Mouse (Mus musculus) testis, postnatal 10 days (tissue): ENCODE results near the gene Gm20388.

Source experiments
- DNase-seq: peaks from one replicate; pipeline ENCODE4 v3.0.0; 2021; ENCODE audit warnings: low spot score

Gene Gm20388

GRCm38 (mm10) chr8:120202546-120202945 lies 291.9 kb downstream of the Gm20388 start:
- DNase-seq: no peak

DNA sequence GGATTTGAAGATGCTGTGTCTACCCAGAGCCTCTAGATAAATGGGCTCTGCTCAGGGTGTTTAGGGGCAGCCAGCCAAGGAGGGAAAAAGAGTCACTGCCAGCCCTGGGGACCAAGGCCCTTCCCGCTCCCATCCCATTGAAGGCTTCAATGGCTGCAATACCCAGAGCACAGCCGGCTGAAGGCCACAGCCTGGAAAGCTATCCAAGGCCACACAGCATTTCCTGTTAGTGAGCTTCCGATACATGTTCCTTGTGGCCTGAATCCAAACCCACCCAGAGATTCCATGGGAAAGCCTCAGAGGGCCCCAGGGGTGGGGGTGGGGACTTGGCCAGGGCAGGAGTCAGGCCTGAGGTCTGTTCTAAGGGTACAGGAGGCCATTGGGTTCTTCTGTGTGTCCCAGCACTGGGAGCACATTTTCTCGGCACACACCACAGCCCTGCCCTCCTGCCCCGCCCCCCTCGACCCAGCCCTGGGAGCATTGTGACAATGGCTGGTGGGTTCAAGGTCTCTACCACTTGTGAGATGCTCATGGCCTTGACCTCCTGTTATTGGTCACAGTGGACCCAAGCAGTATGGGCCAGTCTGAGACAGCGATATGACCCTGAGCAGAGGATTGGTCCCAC lies 294.2 kb downstream of the Gm20388 start:
- DNase-seq: peak; percentile 75

DNA sequence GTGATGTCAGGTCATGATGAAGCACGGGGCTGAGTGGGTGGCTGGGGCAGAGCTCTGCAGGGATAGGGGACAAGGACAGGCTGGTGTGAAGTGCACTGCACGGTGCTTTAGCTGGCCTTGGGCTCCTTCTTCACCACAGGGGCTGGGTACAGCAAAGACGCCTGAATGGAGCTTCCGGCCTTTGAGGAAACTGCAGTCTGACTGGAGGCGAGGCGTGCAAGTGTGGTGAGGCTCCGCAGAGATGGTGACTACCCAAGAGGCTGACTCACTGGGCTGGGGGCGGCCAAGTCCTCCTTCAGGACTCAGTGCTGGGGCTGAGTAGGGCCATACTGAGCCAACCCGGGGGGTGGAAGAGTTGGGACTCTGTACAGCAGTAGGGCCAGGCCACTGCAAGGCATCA lies 295.3 kb downstream of the Gm20388 start:
- no peak for DNase-seq

- no peak for DNase-seq
Observed at GRCm38 (mm10) chr8:120207364-120207763, 296.7 kb downstream of the Gm20388 start.

DNA sequence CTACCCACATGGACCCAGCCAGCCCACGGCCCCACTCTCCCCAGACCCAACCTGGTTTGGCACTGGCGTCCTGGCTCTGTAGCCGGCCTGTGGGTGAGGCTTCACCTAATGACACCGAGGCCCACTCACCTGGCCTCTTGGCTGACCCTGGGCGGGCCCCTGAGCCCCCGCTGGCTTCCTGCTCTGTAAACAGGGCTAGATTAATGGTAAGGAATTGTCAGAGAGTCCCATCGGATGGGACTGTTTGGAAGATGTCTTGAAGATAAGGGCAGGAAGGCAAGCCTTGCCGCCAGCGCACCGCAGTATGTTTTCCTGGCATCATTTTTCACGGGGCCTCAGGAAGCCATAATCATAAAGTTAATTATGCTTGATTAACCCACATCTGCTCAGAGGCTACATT lies 297.5 kb downstream of the Gm20388 start:
- no peak for DNase-seq

DNA sequence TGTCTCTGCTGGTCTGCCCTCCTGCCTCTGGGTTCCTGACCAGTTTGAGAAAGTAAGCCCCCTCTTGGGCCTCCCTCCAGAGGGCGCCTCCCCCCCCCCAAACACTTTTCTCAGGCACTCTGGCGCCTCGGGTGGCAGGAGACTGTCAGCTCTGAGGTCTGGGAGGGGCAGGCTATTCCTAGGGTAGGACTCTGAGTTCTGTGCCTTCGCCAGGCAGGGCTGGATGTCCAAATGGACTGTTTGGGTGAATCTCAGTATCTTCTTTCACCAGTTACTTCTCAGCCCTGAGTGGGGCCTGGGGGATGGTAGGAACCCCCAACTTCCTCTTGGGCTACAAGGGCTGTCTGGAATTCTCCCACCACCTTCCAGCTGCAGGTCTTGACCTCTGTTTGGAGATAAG lies 300.7 kb downstream of the Gm20388 start:
- DNase-seq: no peak

DNA sequence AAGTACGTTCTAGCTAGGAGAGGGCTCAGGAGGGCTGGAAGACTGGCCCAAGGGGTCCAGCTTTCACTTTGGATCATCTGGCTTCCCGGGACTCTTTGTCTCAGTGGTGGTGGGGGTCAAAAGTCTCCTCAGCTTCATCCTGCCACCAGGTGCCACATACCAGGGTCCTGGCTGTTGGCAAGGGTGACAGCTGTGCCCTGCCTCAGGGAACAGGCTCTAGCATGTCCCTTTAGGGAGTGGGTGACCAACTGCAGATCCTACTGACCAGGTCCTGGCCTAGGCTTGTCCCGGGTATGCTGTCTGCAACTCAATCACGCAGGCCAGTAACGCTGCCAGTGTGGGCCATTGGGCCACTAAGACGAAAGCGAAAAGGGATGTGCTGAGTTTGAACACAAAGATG lies 302.0 kb downstream of the Gm20388 start:
- no peak for DNase-seq

DNA sequence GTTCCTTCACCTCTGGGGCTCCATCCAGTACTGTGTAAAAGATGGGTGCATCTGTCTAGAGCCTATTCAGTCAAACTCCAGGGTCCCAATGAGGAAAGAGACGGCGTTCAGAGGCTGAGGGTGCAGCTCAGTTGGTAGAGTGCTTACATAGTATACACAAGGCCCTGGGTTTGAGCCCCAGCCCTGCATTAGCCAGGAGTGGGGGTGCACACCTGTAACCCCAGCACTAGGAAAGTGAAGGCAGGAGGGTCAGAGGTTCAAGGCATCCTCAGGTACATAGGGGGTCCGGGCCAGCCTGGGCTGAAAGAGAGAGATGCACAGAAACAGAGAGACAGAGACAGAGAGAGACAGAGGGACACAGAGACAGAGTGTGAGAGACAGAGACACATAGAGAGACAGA lies 302.6 kb downstream of the Gm20388 start:
- DNase-seq: no peak

- DNase-seq: no peak
Observed at GRCm38 (mm10) chr8:120213939-120214338, 303.3 kb downstream of the Gm20388 start.

DNA sequence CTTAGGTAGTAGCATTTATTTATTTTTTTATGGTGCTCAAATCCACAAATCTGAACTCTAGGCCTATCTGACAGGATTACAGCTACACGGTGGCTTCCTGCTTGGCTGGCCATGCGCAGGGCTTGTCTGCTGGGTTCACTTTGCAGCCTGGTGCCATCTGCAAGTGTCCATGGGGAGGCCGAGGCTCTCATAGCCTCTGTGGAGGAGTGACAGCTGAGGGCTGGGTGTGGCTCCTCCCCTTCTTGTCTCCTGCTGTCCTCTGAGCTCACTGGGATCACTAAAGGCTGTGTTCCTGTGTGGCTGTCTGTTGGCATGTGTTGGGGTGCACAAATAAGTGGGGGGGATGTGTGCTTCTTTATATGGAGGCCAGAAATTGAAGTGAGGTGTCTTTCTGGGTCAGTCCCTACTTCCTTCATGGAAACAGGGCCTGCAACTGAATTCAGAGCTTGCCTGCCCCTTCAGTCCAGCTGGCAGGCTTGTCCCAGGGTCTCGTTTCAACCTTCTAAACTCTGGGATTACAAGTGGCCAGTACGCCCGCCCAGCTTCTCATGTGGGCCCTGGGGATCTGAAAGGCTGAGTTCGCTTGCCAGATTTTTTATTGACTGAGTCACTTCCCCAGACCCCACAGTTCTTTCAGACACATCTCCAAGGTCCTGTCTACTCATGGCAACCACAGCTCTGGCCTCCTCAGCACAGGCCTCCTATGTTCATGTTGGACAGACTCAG lies 304.9 kb downstream of the Gm20388 start:
- no peak for DNase-seq

DNA sequence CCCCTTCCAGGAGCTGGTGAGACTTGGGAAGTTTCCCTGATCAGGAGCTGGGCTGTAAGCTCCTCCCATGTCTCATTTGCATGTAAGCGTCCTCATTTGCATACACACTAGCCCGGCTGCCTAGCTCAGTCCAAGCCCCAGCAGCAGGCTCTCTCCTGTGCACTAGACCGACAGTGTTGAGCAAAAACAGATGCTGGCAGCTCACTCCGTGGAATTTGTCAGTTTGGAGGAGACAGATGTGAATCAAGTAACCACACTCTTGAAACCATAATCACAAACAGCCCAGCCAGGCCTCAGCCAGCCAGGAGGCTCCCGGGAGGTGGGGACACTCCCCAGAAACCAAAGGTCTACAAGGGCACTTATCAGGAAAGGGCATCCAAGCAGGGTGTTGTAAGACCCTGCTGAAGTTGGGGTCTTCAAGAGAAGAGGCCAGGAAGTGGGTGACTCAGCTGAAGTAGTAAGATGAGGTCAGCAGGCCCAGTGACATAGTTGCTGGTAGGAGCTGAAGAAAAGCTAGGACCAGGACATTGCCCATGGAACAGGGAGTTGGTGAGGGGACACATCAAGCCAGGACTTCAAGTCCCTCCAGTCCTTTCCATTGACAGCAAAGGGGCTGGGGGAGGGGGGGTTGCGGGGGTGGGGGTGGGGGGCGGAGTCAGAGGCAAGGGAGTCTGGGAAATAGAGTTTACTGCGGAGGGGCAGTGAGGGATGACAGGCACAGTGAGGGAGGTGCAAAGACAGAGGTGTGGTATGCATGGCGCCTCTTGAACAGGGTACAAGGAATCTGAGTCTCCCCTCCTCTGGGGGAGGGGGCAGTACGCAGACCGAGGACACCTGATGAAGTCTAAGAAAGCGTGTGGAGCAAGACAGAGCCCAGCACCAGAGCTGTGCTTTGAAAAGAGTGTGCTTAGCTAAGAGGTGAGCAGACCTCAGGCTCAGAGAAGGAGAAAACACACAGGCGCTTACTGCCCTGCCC lies 306.5 kb downstream of the Gm20388 start:
- DNase-seq: no peak

DNA sequence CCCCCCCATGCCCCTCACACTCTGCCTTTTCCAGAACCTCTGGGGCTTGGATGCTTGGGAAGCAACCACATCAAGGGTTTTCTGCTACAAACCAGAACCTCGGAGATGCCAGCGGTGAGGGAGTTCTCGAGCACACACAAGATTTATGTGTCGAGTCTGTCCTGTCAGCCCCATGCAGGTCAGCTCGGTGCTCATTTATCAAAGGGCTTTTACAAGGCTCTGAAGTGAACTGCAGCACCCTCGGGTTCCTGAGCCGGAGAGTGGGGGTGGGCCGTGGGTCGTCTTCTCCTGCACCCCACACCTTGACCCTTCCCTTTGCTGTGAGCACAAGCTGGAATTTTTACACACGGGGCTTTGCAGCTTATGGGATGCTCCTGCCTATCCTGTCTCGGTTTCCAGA lies 311.9 kb downstream of the Gm20388 start:
- DNase-seq: no peak

DNA sequence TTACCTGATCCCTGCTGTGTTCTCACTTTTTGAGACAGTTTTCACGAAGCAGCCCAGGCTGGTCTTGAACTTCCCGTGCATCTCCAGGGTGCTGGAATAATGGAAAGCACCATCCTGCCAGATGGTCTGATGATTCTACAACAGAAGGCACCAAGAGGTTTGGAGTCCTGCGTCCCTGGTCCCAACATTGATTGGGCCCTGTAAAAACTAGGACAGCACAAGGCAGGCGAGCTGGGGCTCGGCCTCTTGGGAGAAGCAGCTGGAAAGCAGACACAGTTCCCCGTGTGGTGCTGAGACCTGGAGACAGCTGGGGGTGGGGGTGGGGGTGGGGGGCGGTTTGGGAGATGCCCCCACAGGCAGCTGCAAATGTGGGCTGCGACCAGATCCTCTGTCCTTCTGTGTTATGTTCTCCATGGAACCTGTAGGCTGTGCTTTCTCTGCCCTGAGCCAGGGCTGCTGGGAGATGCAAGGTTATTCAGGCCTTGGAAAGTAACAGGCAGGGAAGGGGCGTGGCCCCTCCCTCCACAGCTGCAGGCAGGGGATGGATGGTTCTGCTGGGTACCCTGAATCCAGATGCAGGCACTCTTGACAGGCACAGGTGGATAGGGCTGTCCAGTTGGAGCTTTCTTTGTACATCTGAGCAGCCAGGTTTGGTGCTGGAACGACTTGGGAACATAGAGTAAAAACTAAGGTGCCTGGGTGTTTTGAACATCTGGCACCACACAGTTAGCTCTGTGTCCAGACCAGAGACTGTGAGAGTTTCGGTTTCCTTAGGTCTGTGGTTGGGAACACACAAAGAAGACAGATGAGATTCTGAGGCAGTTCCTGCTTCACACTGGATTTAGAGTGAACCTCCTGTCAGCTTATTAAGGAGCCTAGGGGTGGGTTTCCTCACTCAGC lies 314.1 kb downstream of the Gm20388 start:
- DNase-seq: no peak

GRCm38 (mm10) chr8:120225421-120226151 lies 314.9 kb downstream of the Gm20388 start:
- no peak for DNase-seq

GRCm38 (mm10) chr8:120226700-120227577 lies 316.3 kb downstream of the Gm20388 start:
- DNase-seq: no peak

- DNase-seq: no peak
Observed at GRCm38 (mm10) chr8:120227578-120227876, 316.9 kb downstream of the Gm20388 start.

DNA sequence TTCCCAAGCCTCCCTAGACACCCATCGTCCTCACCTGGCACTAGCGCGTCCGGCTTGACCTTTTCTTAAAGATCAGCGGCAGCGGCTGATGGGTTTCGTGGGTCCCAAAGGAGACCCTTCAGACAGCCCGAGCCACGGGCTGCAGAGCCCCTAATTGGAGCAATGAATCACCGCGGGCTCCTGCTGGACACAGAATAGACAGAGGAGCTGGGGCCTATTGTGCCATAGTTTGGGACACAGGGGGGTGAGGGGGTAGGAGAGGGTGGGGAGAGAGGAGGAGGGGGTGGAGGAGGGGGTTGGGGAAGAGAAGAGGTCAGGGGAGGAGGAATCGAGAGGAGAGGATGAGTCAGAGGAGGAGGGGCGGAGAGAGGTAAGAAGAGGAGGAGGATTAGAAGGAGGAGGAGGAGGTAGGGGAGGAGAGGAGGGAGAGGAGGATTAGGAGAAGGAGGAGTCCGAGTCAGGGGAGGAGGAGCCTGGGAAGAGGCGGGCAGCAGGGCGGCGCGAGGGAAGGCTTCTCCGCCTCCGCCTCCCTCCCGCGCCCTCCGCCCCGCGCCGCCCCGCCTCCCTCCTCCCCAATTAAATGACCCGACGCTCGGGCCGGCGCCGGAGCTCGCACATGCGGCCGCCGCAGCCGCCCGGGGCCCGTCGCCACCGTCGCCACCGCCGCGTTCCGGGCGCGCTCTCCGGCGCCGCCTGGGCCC lies 317.4 kb downstream of the Gm20388 start, which contains the start of gene Gse1:
Gene Gse1, plus strand, starts transcription at position 566 of the 701 bp plus-strand sequence.
- peak; percentile 90 for DNase-seq

DNA sequence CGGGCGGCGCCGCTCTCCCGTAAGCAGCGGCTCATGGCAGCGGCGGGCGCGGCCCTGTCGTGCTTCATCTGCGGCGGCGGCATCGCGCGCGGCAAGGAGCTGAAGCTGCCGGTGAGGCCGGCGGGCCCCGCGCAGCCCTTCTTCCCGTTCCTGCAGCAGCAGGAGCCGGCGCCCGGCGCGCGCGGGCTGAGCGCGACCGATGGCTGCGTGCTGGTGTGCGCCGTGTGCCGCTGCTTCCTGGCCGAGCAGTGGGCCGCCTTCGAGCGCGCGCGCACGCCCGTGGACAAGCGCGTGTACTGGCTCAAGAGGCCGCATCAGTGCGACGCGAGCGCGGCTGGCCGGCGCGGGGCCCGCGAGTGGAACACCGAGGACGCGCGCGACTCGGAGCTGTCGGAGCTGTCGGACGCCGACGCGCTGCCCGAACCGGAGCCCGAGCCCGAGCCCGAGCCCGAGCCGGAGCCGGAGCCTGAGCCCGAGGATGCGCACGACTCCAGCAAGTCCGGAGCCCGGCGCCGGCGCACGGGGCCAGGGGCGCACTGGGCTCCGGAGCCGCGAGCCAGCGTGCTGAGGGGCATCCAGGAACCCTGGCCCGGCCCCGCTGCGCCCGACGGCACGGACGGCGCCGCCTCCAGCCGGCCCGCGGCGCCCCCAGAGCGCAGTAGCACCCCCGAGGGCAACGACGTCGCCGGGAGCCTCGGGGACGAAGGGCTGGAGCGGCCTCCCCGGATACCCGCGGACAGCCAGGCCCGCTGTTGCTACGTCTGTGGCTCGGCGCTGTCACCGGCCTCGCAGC lies 318.3 kb downstream of the Gm20388 start:
- no peak for DNase-seq

GRCm38 (mm10) chr8:120229574-120229916 lies 318.9 kb downstream of the Gm20388 start:
- peak; percentile 70 for DNase-seq
